Mouse (Mus musculus) natural killer cell, adult 2 months (primary cell): ENCODE data around the gene Smim10l1.

Source experiments
- DNase-seq, 2 experiments: peaks; one replicate each; pipeline ENCODE4 v3.0.0; 2022; ENCODE audit warnings: low spot score in 2 of 2

The Smim10l1 gene

DNA sequence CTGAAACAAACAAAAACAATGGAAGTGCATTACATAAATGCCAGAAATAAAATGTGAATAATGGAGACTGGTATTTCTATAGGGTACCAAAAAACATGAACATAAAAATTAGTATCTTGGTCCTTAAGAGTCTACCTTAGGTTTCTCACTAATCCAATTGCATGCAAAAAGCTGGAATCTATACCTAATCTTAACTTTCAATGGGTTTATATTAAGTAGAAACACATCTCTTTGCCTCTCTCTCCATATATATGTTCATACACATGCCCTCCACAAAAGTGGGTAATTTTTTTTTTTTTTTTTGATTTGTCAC is at the start of gene Smim10l1:
TSS of gene Smim10l1 (plus strand) at position 301 of the 313 bp plus-strand sequence.
- DNase-seq: no peak

DNA sequence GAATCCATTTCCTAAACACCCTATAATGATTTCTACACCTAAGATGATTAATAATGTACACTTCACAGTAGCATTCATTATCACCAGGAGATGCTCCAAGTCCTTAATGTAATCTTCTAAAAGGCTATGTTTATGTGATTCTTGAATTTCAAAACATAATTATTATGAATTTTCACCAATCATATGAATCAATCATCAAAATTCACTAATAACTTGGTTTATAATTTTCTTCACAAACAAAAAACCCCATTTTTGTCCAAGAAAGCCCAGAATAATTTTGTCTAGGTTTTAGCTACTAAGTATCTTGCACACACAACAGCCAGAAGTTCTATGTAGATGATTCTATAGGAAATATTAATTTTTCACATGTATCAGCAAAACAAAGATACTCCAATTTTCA is 49.0 kb upstream of the Smim10l1 start, which contains the start of gene Tas2r140:
TSS of gene Tas2r140 (minus strand) at position 101 of the 400 bp plus-strand sequence.
- no peak for DNase-seq

DNA sequence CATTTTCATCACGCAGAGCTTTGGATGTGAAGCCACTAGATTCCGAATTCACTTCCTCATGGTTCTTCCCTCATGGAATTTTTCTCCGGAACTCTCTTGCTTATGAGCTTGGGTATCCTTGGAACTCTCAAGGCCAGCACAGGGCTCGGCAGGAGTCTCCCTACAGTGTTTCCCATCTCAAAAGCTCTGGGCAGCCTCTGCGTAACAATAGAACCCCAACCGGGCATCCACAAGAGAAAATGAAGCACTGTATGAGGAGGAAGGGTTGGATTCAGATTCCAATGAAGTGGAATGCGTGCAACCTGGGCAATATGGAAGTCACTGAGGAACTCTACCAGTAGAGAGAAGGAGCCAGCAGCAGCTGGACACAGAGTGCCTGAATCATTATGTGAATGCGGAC is 12.5 kb upstream of the Smim10l1 start:
- no peak for DNase-seq

DNA sequence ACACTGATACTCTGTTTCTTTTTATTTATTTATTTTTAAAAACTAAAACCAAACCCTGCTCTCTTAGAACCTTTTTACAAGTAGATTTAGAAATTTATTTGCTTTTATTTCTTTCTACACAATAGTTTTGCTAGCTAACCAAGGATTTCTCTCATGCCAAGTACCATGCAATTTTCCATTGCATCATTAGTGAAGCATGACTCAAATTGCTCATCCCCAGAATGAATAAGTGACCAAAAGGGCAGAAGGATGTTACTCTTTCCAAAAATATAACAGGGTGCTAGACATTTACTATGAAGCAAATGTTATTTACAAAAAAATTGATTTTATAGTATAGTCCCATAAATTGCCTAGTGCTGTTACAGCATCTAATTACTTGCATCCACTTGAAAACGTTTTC is 2.3 kb upstream of the Smim10l1 start:
- DNase-seq: no peak

DNA sequence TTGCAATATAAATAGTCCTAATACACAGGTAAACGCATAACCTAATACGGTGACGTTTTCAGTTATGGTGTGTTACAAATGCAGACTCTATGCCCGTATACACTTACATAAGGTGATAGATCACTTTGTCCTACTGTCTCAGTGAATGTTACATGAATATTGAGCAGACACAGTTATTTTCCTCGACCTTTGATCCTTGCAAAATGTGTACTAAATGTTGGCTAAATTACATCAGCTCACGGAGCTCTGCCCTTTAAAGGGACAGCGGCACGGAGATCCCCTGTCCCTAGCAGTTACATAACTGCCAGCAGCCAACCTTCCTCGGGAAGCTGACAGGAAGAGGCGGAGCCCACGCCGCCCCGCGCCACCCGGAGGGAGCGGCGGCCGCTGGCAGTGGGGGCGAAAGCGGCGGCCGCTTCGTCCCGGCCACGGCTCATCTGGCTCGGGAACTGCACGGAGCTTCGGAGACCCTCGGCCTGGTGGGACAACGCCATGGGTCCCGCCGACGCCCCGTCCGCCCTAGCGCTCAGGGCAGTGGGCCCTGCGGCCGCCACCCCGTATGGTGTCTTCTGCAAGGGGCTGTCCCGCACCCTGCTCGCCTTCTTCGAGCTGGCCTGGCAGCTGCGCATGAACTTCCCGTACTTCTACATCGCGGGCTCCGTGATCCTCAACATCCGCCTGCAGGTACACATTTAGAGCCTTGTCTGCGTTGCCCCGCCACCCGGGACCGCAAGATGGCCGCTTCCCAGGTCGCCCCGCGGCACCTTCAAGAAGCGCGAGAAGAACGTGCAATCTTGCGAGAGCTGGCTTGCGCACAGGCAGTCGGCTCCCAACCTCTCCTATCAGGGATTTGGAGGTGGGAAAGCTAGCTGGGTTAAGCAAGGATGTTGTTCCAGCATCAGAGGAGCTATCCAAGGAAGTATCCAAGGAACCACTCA is 482 bp downstream of the Smim10l1 start:
- peak; percentile 61 to 74 for DNase-seq
